Mouse (Mus musculus) adrenal gland, postnatal 36 days (tissue): ENCODE data around the gene Pacsin2. TPM values are rescaled to one million over a fixed set of nuclear protein-coding genes. Genes with fewer than 3 reads are reported as not detected.
A peak's percentile ranks its signal among the peaks of the same experiment; 100 is the strongest.
"Not testable (repeated sequence)": the region's sequence is repeated elsewhere in the genome, so short reads cannot be mapped to it uniquely, and the experiment has no call there.

Experiments used
- DNase-seq, 2 experiments: peaks; one replicate each; pipeline ENCODE4 v3.0.0; 2021; ENCODE audit warnings: mixed read lengths in 1 of 2
- total RNA-seq, 2 experiments: library from RNA; stranded (reverse); gene quantifications; 2 replicates each; pipeline ENCODE4 v1.2.3; 2021

Gene Pacsin2
- total RNA-seq, 2 experiments from 2014 or later, result 85.6 to 94.3 TPM

- DNase-seq, result peak; percentile 68 to 79
Observed at GRCm38 (mm10) chr15:83375136-83375535, 89.3 kb downstream of the Pacsin2 start.

- no peak for DNase-seq
Observed at GRCm38 (mm10) chr15:83374076-83374475, 90.3 kb downstream of the Pacsin2 start.

GRCm38 (mm10) chr15:83368702-83369101, 95.7 kb downstream of the Pacsin2 start:
- not testable (repeated sequence) for DNase-seq

GRCm38 (mm10) chr15:83368261-83368660, 96.1 kb downstream of the Pacsin2 start:
- no peak for DNase-seq

- peak; percentile 83 to 86 for DNase-seq
Observed at GRCm38 (mm10) chr15:83366933-83367552, 97.4 kb downstream of the Pacsin2 start.

- no peak for DNase-seq
Observed at GRCm38 (mm10) chr15:83365697-83366096, 98.7 kb downstream of the Pacsin2 start.

GRCm38 (mm10) chr15:83364194-83364593, 100.2 kb downstream of the Pacsin2 start:
- DNase-seq, result no peak

- DNase-seq, result not testable (repeated sequence)
Observed at GRCm38 (mm10) chr15:83362813-83363212, 101.6 kb downstream of the Pacsin2 start.

- not testable (repeated sequence) for DNase-seq
Observed at GRCm38 (mm10) chr15:83360899-83361298, 103.5 kb downstream of the Pacsin2 start.

- DNase-seq, result no peak
Observed at GRCm38 (mm10) chr15:83360140-83360539, 104.3 kb downstream of the Pacsin2 start.

- no peak for DNase-seq
Observed at GRCm38 (mm10) chr15:83358476-83358875, 105.9 kb downstream of the Pacsin2 start.

- DNase-seq, result no peak
Observed at GRCm38 (mm10) chr15:83351546-83351945, 112.9 kb downstream of the Pacsin2 start.

- no peak for DNase-seq
Observed at GRCm38 (mm10) chr15:83350859-83351258, 113.5 kb downstream of the Pacsin2 start.

- peak; percentile 95 for DNase-seq
Observed at GRCm38 (mm10) chr15:83349954-83350711, 114.3 kb downstream of the Pacsin2 start, which contains the start of gene Arfgap3. Gene Arfgap3 (minus strand): TSS chr15:83350247.

- DNase-seq, result no peak
Observed at GRCm38 (mm10) chr15:83349225-83349953, 115.0 kb downstream of the Pacsin2 start.

- DNase-seq, result no peak
Observed at GRCm38 (mm10) chr15:83348747-83349146, 115.7 kb downstream of the Pacsin2 start.

- DNase-seq, result no peak
Observed at GRCm38 (mm10) chr15:83345898-83346529, 118.4 kb downstream of the Pacsin2 start.

- DNase-seq, result peak; percentile 59 to 62
Observed at GRCm38 (mm10) chr15:83344956-83345355, 119.5 kb downstream of the Pacsin2 start.

- DNase-seq, result no peak
Observed at GRCm38 (mm10) chr15:83344157-83344556, 120.2 kb downstream of the Pacsin2 start.

GRCm38 (mm10) chr15:83338908-83339307, 125.5 kb downstream of the Pacsin2 start:
- DNase-seq, result no peak

- no peak for DNase-seq
Observed at GRCm38 (mm10) chr15:83337903-83338870, 126.2 kb downstream of the Pacsin2 start.
